Mouse (Mus musculus) CD4-positive, CD25-positive, alpha-beta regulatory T cell, adult 9 weeks (primary cell): ENCODE data around the gene Ube2k. TPM values are rescaled to one million over a fixed set of nuclear protein-coding genes. Genes with fewer than 3 reads are reported as not detected.

Experiments
- polyA plus RNA-seq: library from polyadenylated mRNA; unstranded; fragments of 100-300 nt; shearing (Covaris generic); gene quantifications from one replicate; pipeline ENCODE4 v1.2.1, GENCODE M21; 2017

The Ube2k gene
- 113 TPM for polyA plus RNA-seq

GRCm38 (mm10) chr5:65536751-65537419 is at the start of gene Ube2k, which contains the start of gene Smim14:
TSS of gene Ube2k (plus strand) at chr5:65537233.
TSS of gene Smim14 (minus strand) at chr5:65537184.

GRCm38 (mm10) chr5:65492716-65493531 is 44.1 kb upstream of the Ube2k start, which contains the start of gene Gm43552:
TSS of gene Gm43552 (minus strand) at chr5:65492833.

Other genes with a start within 250 kb of the Ube2k start
- gene Rfc1, start 201.6 kb upstream of the Ube2k start, polyA plus RNA-seq: 71.8 TPM
- not detected for gene Klb, start 188.9 kb upstream of the Ube2k start, polyA plus RNA-seq
- 1,382 TPM for gene Rpl9, start 145.8 kb upstream of the Ube2k start, polyA plus RNA-seq
- 59.2 TPM for gene Lias, start 145.7 kb upstream of the Ube2k start, polyA plus RNA-seq
- 49.8 TPM for gene Ugdh, start 101.3 kb upstream of the Ube2k start, polyA plus RNA-seq
- gene Gm43552, start 44.4 kb upstream of the Ube2k start, polyA plus RNA-seq: 5.3 TPM
- gene Smim14, start within 50 bp of the Ube2k start, polyA plus RNA-seq: 196 TPM
- 36.2 TPM for gene Pds5a, start 161.0 kb downstream of the Ube2k start, polyA plus RNA-seq
- gene N4bp2, start 226.3 kb downstream of the Ube2k start, polyA plus RNA-seq: 10.5 TPM